Mouse (Mus musculus) olfactory bulb, adult 2 months (tissue): ENCODE measurements around the gene Ptrh2. TPM values are rescaled to one million over a fixed set of nuclear protein-coding genes. Genes with fewer than 3 reads are reported as not detected.

Experiments
- H3K27ac ChIP-seq: fragments of 200-500 bp; 2 replicates; pipeline ENCODE4 v1.5.1; 2012; ENCODE audit warnings: low read depth, low read length; ENCODE audit not compliant: insufficient read depth
- H3K4me1 ChIP-seq: fragments of 200-500 bp; 2 replicates; pipeline ENCODE4 v1.6.1; 2012; ENCODE audit warnings: low read length; ENCODE audit not compliant: control insufficient read depth, insufficient read depth
- H3K4me3 ChIP-seq: fragments of 200-500 bp; 2 replicates; pipeline ENCODE4 v1.5.1; 2012; ENCODE audit warnings: mild to moderate bottlenecking, low read depth, low read length, moderate library complexity; ENCODE audit not compliant: insufficient read depth
- CTCF ChIP-seq: fragments of 200-500 bp; IDR thresholded peaks from 2 replicates; pipeline ENCODE4 v1.5.1; 2012; ENCODE audit warnings: low read depth, mild to moderate bottlenecking, low read length, moderate library complexity; ENCODE audit not compliant: insufficient read depth
- POLR2A ChIP-seq: fragments of 200-500 bp; IDR thresholded peaks from 2 replicates; pipeline ENCODE4 v1.6.1; 2012; ENCODE audit warnings: mild to moderate bottlenecking, low read depth, low read length, moderate library complexity; ENCODE audit not compliant: insufficient read depth
- WGBS: fragments of 180-500 bp; shearing (Covaris S2); methylation state at CpG from one replicate; pipeline ENCODE4 v1.1.7; 2018; 5-methylcytosine and 5-hydroxymethylcytosine counted together
- polyA plus RNA-seq: library from polyadenylated mRNA; stranded (reverse); fragments of >200 nt; gene quantifications from 2 replicates; pipeline ENCODE4 v1.2.4, GENCODE M21; 2012; ENCODE audit warnings: low replicate concordance; ENCODE audit not compliant: missing spikeins, insufficient read depth, insufficient read length

Gene Ptrh2
- polyA plus RNA-seq, 1 experiment, result not detected

- Histone ChIP-seq H3K27ac (no peak overlapping the region), H3K4me3 (no peak overlapping the region), H3K4me1 (no peaks in the 10 kb centered on the region)
- TF ChIP-seq CTCF (no peak), POLR2A (no peak)
- 88% methylated on average over 1 of the region's 1 CpGs for WGBS
Measured at GRCm38 (mm10) chr11:86649542-86649941, 34.2 kb upstream of the Ptrh2 start.

- Histone ChIP-seq H3K27ac (no peak overlapping the region), H3K4me1 (no peaks in the 10 kb centered on the region), H3K4me3 (no peak overlapping the region)
- WGBS, result 85% methylated on average over 6 of the region's 6 CpGs
- TF ChIP-seq POLR2A (no peak), CTCF (no peak)
Measured at GRCm38 (mm10) chr11:86650676-86651075, 33.1 kb upstream of the Ptrh2 start.

- WGBS, result 70% methylated on average over 4 of the region's 4 CpGs
- Histone ChIP-seq H3K4me1 (no peaks in the 10 kb centered on the region), H3K4me3 (no peak overlapping the region), H3K27ac (no peak overlapping the region)
- TF ChIP-seq CTCF, result no peak
- TF ChIP-seq POLR2A, result no peak
Measured at GRCm38 (mm10) chr11:86652578-86652979, 31.2 kb upstream of the Ptrh2 start.

DNA sequence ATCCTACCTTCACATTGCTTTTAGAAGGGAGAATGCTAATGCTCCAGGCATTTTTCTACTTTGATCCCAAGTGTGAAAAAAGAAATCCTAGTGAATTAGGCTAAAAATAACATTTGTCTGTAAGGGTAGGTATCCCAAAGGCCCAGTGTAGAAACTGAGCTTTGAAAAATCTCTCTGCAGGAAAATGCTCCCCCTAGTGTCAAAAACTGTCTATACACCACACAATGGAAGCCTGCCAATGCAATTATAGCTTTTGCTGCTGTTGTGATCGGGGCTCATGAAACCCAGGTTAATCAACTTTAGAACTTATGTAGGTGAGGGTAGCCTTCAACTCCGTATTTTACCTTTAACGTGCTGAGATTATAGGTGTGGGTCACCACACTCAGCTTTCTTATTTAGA lies 30.3 kb upstream of the Ptrh2 start:
- Histone ChIP-seq H3K4me1 (no peaks in the 10 kb centered on the region), H3K27ac (no peak overlapping the region), H3K4me3 (no peak overlapping the region)
- TF ChIP-seq POLR2A, result no peak
- TF ChIP-seq CTCF, result no peak
- WGBS, result 32% methylated on average over 3 of the region's 3 CpGs

GRCm38 (mm10) chr11:86654096-86654495 lies 29.7 kb upstream of the Ptrh2 start:
- no peak overlapping the region for H3K4me3 ChIP-seq
- 84% methylated on average over 4 of the region's 4 CpGs for WGBS
- no peak overlapping the region for H3K27ac ChIP-seq
- TF ChIP-seq CTCF (no peak), POLR2A (no peak)
- no peaks in the 10 kb centered on the region for H3K4me1 ChIP-seq

- Histone ChIP-seq H3K27ac (no peak overlapping the region), H3K4me3 (no peak overlapping the region), H3K4me1 (no peaks in the 10 kb centered on the region)
- TF ChIP-seq CTCF, result no peak
- no peak for TF ChIP-seq POLR2A
- 70% methylated on average over 1 of the region's 1 CpGs for WGBS
Measured at GRCm38 (mm10) chr11:86655671-86656070, 28.1 kb upstream of the Ptrh2 start.

DNA sequence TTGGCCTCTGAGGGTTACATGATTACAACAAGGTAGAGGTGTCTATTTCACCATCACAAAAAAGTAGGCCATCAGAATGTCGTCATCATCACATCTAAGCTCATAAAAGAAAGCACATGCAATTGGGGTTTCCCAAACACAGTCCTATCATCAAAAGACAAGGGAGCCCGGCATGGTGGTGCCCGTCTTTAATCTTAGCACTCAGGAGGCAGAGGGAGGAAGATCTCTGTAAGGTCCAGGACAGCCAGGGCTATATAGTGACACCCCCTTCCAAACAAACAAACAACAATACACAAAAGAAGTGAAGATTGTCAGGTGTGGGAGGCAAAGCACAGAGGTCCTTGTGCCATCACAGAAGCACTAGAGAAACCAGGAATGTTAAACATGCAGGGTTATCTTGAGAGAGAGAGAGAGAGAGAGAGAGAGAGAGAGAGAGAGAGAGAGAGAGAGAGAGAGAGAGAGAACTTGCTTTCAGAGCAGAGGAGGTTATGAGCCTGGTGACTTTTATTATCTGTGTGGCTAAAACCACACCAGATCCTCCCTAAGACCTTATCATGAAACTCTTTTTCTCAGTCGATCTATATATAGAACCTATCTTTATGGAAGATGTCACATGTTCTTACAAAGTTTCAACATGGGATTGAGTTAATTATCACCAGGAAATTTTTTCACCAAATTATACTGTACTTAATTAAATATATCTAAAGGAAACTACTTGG lies 26.8 kb upstream of the Ptrh2 start:
- TF ChIP-seq POLR2A (no peak), CTCF (no peak)
- no peaks in the 10 kb centered on the region for H3K4me1 ChIP-seq
- H3K27ac ChIP-seq, result no peak overlapping the region
- H3K4me3 ChIP-seq, result no peak overlapping the region
- 86% methylated on average over 4 of the region's 4 CpGs for WGBS

DNA sequence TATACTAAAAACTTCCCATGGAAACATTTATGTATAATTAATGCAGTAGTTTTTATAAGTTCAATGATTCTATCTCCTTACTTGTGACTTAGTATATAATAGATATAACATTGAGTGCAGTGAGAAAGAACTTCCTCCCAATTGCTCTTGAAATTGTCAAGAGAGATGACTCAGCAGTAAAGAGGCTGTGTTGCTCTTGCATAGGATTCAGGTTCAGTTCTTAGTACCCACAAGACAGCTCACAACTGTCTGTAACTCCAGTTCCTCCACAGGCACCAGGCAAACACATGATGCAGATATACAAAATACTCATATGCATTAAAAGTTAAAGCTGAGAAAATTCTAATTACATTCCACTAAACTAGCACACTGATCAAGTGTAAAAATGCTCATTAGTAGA lies 25.9 kb upstream of the Ptrh2 start:
- no peaks in the 10 kb centered on the region for H3K4me1 ChIP-seq
- no peak overlapping the region for H3K4me3 ChIP-seq
- H3K27ac ChIP-seq, result no peak overlapping the region
- TF ChIP-seq CTCF (no peak), POLR2A (no peak)

- H3K27ac ChIP-seq, result no peak overlapping the region
- WGBS, result 92% methylated on average over 8 of the region's 8 CpGs
- no peak for TF ChIP-seq CTCF
- H3K4me3 ChIP-seq, result no peak overlapping the region
- H3K4me1 ChIP-seq, result no peaks in the 10 kb centered on the region
Measured at GRCm38 (mm10) chr11:86662986-86663895, 20.5 kb upstream of the Ptrh2 start.
